Mouse (Mus musculus) bone marrow, adult 2 months (tissue): Measurements from ENCODE around the gene Saxo1.

ENCODE experiments used
- CTCF ChIP-seq: fragments of 200-500 bp; IDR thresholded peaks from 2 replicates; pipeline ENCODE4 v1.5.1; 2011; ENCODE audit warnings: low read length, control low read depth; ENCODE audit not compliant: control insufficient read depth, insufficient read depth
- POLR2A ChIP-seq: fragments of 200-500 bp; IDR thresholded peaks from 2 replicates; pipeline ENCODE4 v1.6.1; 2011; ENCODE audit warnings: low read depth, mild to moderate bottlenecking, control low read depth, low read length, borderline replicate concordance; ENCODE audit not compliant: control insufficient read depth

GRCm38 (mm10) chr4:86520695-86521094 is 37.4 kb downstream of the Saxo1 start:
- TF ChIP-seq CTCF: no peak
- no peak for TF ChIP-seq POLR2A
